Mouse (Mus musculus) heart, postnatal 0 days (tissue): ENCODE measurements around the gene Lmx1b.

Source experiments
- CTCF ChIP-seq: IDR thresholded peaks from 2 replicates; pipeline ENCODE4 v1.5.1; 2016; ENCODE audit warnings: antibody characterized with exemption, control low read depth, low read depth
- EP300 ChIP-seq: IDR thresholded peaks from 2 replicates; pipeline ENCODE4 v1.6.1; 2016; ENCODE audit warnings: antibody characterized with exemption, low read depth

DNA sequence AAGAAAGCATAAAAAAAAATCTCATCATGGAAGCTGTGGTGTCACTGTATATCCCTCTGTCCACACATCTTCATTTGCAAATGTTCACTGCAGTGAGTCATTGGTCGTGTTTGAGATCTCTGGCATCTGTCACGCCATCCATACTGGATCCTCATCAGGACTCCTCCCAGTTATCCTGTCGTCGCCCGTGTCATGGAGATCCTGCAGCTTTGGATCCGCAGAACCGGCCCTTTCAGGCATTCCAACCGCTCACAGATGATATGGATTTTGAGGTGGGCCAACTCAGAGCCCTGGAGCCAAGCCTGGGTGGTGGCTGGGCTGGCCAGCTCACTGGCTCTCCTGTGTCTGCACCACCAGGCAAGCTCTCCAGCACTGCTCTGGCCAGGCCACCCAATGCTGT is 84.7 kb downstream of the Lmx1b start:
- TF ChIP-seq CTCF (no peak), EP300 (no peak)
